Mouse (Mus musculus) kidney, adult 8-10 months (tissue): ENCODE measurements around the gene Epm2aip1.

Source experiments
- DNase-seq, 2 experiments: peaks; one replicate each; pipeline ENCODE4 v3.0.0; 2022

Gene Epm2aip1

DNA sequence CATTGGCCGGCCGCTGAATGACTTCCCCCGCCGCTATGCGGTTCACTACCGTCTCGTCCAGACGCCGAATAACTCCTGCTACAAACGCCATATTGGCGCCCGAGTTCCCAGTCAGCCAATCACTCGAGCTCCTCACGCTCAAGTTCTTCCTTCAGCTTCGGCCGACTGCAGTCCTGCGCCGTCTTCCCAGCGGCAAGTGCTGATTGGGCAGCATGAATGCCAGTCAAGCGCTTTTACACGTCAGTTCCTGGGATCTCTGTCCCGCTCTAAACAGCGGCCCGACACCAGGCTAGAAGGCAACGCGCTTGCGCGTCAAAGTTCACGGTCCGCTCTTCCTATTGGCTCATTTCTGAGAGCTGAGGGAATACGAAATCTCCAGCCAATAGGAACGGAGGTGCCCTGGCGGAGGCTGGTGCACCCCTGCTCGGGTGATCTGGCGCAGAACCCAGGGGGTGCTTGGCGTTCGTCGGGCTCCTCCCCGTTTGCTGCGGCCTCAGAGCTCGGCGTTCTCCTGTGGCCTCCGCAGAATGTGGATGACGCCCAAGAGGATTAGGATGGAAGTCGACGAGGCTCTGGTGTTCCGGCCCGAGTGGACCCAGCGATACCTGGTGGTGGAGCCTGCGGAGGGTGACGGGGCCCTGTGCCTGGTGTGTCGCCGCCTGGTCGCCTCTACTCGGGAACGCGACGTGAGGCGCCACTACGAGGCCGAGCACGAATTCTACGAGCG is at the start of gene Epm2aip1, which contains the start of gene Mlh1:
TSS of gene Epm2aip1 (plus strand) at position 496 of the 727 bp plus-strand sequence.
TSS of gene Mlh1 (minus strand) at position 358 of the 727 bp plus-strand sequence.
- DNase-seq = peak; percentile 99

DNA sequence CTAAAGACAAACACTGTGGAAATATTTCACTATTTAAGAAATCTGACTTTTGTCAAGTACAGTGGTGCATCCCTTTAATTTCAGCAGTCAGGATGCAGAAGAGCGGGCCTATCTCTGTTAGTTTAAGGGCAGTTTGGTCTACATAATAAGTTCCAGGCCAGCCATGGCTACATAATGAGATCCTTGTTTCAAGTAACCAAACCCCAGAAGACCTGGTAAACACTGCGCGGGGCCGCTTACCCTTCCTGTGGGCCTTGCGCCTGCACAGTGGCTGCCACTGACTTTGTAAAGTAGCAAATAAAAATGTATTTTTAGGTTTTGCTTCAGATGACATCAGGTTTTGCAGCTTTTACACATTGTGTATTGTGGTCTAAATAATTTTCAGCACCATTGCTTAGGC is 48.3 kb upstream of the Epm2aip1 start:
- no peak for DNase-seq

DNA sequence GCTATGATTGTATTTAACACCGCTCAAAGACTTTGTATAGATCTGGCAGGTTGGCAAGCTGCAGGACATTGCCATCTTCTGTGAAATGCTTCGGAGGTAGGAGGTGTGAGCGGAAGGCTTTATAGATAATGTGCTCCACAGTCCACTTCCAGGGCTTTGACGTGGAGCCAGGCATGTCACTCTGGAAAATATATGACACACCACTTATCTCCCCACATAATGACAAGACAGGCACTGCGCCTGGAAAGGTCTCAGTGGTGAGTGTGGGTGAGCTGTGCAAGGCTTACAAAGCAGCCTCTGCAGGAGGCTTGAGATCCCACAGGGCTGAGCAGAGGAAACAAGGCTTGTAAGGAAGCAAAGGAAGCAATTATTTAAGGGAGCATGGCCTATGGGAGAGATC is 43.3 kb upstream of the Epm2aip1 start:
- DNase-seq = no peak

DNA sequence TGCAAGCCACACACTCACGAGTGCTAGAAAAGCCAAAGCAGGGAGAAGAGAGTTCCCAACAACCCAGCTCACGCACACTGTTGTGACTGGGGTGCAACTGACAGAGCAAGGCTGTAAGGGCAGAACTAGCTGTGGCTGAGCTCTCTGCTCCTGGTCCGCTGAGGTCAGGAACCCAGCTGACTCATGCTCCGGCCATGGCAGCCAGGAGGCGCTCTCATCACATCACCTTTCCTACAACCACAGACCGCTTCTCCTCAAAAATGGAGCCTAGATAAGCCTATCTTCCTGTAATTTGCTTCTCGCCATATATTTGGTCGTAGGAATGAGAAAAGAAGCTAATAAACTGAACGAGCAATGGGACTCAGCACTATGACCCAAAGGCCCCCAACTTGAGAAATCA is 37.0 kb upstream of the Epm2aip1 start:
- no peak for DNase-seq

DNA sequence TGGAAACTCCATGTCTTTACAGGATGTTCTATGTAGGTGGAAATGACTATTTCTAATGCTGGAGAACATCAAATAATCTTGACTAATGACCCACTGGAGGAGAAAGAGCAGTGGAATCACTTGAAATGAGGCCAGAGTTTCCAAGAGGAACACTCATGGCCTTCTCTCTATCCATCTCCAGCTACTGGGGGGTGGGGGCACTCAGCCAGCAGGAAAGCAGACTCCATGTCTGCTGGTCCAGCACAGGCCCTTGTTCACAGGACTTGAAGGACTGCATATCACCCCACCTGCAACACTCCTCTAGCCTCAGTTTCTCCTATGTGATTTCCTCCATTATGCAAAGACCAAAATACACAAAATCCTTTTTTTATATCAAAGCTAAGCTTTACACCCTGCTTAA is 34.0 kb upstream of the Epm2aip1 start:
- no peak for DNase-seq

DNA sequence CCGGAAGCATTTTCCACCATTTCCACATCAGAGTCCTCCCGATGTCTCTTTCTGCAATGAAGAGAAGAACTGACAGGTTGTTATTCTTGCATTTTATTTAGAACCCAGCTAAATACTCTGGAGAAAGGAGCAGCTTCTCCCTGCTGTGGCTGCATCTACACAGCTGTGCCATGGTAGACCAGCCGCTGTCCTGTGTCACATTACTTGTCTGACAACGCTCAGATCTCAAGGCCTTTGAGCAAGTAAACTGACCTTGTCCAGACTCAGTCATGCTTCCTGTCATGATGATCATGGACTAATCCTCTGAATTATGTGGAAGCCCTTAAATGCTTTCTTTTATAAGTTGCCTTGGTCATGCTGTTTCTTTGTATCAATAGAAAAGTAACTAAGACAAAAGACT is 31.9 kb upstream of the Epm2aip1 start:
- no peak for DNase-seq

DNA sequence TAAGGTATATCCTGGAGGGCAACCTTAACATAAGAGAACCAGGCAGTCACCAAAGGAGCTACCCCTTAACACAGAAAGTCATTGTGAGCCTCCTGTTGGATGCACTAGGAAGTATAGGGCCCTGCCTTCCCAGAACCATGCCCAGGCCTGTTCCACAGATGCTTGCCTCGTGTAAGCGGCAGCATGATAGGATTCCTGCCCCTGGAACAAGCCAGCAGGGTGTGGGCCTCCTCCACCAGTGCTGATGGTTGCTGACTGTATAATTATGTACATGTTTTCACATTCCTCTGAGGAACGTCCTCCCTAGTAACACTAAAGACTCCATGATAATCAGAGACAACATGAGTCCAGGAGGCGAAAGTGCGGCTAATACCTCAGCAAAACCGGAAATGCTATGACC is 28.3 kb upstream of the Epm2aip1 start:
- no peak for DNase-seq

DNA sequence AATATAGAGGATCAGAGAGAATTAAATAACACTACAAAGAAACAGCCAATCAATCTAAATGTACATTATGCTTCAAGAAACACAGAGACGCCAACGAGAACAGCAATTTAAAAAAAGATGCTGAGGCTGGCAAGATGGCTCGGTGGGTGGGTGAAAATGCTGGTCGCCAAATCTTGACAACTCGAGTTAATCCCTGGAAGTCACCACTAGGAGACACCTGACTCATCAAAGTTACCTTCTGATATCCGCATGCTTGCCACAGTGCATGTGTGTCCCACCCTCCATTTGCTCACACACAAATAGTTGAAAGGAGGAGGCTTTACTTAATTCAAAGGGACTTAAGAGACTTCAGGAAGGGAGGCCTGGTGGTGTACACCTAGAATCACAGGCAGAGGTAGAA is 26.2 kb upstream of the Epm2aip1 start:
- DNase-seq = no peak

DNA sequence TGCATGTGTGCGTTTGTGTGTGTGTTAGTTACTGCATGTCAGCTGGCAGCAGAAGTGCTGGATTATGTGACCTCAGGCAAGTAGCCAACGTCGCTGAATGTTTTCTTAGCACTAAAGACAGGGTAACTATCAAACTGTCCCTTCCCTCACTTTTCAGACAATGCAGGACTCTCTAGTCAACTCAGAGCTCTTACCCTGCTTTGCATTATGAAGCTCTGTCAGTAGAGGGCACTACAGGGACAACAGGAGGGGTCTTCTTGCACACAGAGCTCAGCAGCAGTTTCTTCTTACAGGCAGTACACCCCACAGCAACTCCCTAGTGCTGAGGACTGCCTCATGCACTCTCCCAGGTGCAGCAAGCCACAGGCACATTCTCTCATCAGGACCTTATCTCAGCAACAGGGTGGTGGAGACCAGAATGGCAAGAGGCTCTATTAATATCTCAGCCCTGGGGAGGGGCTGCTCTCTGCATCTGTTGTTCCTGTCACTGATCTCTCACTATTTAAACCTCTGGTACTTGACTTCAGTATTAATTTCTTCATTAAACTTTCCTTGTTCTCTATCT is 24.0 kb upstream of the Epm2aip1 start:
- no peak for DNase-seq

DNA sequence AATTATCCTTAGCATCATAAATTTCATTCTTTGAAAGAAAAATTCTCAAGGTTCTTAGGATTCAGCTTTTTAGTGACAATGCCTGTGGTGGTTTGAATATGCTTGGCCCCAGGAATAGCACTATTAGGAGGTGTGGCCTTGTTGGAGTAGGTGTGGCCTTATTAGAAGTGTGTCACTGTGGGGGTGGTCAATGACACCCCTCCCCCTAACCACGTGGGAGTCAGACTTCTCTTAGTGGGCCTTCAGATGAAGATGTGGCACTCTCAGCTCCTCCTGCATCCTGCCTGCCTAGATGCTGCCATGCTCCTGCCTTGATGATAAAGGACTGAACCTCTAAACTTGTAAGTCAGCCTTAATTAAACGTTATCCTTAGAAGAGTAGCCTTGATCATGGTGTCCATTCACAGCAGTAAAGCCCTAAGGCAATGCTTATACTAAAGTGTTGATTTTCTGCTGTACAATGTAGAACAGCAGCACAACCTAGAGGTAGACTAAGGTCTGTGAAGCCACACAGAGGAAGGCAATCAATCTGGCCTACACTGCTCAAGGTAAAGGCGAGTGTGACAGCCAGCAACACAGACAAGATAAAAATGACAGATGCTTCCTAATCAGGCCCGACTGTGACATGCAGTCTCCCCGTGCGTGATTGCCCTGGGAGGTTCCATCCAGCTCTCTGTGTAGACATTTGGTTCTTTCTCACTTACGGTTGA is 19.4 kb upstream of the Epm2aip1 start:
- DNase-seq = no peak

DNA sequence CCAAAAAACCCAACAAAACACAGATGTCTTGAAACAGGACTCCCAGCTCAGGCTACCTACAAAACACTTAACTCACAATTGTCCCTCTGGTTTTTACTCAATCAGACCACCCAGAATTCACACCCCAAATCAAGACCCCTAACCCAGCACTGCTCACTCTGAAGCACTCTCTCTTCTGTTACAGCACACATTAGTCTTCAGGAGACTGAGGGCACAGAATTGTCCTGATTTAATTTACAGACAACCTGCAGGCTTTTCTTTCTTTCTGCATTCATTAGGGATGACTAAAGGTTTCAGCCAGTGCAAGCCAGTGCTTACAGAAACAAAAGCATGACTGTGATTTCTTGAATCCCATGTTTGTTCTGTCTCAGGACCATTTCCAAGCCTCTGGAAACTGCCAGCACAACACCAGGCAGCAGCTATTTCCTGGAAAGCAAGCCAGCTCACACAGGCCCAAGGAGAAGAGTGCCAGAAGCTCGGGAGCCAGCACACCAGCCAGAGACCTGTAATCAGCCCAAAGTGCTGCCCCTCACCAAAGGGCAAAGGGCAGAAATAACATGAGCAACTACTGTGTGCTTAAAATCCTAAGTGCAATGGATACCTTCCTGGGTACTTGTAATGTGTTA is 11.3 kb upstream of the Epm2aip1 start:
- no peak for DNase-seq

DNA sequence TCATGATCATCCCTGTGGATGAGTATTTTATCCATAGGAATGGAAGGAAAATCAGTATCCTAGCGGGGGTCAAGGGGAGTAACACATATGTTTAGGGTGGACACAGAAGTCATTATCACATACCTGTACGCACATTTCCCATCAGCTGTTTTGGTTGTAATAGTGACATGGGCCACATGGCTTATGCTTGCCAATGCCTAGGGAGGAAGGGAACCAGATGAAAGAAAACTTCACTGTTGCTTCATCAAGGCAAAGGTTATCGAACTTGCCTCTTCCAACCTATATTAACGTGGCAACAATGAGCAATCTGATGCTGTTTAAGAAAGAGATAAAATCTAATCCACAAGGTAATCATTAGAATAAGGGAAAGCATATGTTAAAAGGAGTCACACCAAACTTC is 10.4 kb upstream of the Epm2aip1 start:
- DNase-seq = no peak

DNA sequence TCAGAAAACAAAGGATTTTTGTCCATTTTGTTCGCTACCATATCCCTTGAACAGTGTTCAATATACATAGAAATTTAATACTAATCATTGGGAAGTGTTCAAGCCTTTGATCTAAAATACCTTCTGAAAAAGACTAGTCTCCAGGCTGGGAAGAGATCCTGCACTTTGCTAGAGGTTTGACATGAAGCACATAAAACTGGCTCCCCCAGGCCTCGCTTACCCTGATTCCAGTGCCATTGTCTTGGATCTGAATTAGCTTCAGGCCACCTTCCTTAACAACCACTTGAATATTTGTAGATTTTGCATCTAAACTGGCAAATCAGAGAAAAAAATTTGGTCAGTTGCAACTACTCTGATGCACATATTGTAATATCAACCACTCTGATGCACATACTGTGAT is 3.7 kb upstream of the Epm2aip1 start:
- no peak for DNase-seq

DNA sequence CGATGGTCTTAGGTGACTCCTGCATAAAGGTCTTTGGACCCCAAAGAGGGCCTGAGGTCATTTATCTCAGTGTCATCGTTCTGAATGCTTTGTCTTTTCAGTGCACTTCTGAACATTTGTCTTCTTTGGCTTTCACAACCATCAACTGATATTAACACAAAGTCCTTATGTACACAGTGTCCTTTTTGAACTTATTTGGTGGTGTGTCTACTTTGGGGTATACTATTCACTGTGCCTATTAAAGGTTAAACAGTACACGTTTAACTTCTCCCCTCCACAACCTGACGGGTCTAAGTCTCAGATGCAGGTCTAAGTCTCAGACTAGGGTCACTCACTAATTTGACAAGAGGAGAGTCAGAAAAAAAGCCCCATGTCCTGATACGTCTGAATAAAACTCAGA is 1.1 kb upstream of the Epm2aip1 start:
- no peak for DNase-seq

DNA sequence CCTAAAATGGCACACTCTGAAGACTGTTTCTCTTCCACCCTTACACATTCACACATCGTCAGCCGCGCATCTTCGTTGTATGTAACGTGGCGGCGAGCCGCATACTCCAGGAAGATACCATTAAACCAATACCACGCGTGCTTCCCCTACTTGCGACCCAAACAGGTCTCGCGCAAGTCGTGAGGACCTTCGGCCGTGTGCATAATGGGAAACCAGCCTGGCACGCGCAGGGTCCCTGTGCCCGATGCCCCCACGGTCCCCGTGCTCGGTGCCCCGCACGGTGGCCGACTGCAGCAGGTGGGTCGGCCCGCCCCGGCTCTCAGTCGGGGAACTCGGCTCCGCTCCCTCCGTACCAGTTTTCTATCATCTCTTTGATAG is 684 bp upstream of the Epm2aip1 start:
- DNase-seq = no peak

DNA sequence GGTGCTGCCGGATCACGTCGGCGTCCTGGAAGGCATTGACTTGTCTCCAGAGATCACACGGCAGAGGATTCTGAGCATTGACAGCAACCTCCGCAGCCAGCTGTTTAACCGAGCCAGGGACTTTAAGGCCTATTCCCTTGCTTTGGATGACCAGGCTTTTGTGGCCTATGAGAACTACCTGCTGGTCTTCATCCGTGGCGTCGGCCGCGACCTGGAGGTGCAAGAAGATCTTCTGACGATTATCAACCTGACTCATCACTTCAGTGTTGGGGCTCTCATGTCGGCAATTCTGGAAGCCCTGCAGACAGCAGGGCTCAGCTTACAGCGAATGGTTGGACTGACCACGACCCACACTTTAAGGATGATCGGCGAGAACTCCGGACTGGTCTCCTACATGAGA is 627 bp downstream of the Epm2aip1 start:
- DNase-seq = peak in 1 of 2 experiments; percentile 14

DNA sequence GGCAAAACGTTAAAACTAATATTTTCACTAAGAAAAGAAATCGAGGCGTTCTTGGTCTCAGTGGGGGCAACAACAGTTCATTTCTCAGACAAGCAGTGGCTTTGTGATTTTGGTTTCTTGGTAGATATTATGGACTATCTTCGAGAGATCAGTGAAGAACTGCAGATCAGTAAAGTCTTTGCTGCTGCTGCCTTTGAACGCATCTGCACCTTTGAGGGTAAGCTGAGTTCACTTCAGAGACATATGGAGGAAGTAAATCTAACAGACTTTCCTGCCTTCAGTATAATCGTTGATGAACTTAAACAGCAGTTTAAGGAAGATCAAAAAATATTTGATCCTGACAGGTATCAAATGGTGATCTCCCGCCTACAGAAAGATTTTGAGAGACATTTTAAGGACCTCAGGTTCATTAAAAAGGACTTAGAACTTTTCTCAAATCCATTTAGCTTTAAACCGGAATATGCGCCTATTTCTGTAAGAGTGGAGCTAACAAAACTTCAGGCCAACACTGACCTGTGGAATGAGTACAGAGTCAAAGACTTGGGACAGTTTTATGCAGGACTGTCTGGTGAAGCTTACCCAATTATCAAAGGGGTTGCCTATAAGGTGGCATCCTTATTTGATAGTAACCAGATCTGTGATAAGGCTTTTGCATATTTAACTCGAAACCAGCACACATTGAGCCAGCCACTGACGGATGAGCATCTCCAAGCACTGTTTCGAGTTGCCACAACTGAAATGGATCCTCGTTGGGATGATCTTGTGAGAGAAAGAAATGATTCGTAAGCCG is 1.5 kb downstream of the Epm2aip1 start:
- no peak for DNase-seq

DNA sequence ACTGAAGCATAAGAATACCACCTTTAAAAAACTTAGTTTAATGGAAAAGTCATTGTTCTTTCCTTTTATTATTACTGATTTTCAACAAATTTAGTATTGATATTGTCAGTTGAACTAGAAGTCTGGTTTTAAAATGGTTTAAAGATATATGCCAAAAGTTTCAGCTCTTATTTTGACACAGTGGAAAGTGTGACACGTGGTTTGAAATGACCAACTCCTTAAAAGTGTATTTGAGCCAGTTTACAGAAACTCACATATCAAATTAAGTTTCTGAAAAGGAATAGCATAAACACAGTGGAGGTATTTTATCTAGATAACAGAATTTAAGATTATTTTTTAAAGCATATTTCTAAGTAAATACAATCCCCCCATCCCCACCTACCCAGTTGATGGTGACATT is 2.2 kb downstream of the Epm2aip1 start:
- no peak for DNase-seq

DNA sequence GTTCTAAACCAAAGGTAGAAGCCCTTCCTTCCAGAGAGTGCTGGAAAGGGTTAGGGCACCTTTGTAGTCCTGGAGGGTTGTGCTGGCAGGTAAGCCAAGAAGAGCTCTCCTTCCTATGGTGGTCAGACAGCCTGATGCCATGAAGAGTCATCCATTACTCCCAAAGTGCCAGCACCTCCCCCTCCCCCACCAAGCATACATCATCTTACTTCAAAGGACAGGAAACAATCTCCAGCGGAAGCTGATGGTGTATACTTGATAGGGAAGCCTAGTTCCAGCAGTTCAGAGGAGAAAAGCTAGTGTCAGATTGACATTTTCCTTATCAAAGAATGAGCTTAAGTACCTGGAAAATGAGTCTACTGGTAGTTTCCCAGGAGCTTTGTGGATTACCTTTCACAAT is 3.4 kb downstream of the Epm2aip1 start:
- DNase-seq = peak in 1 of 2 experiments; percentile 8

DNA sequence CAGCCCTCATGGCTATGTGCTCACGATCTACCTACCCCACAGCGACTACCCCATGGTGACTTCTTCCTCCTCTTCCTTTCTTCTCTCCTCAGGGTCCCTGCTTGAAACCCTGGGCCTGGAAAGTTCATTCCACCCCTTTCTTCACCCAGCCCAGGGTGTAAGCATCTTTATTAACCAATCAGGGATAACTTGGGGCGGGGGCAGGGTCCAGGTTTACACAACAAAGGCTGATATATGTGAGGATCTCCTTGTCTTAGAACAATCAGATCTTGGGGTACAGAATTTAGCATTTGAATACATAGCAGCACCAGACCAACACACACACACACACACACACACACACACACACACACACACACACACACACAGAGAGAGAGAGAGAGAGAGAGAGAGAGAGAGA is 13.3 kb downstream of the Epm2aip1 start:
- no peak for DNase-seq

DNA sequence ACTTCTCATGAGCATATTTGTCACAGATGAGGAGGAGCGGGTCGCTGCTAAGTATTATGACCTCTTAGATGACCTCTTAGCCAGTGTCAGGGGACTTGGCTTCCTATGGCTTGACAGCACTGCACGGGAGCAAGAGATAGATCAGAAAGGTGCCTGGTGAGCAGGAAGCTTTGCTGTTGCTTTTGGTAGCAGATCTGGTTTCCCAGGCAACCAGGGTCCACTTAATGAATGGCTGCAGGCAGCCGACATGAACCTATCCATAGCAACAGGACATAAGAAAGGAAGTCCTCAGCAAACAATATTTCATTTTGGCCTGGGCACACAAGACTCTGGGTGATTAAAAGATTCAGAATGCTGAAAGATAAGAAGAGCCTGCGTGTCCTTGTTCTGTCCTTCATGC is 13.9 kb downstream of the Epm2aip1 start:
- DNase-seq = no peak

DNA sequence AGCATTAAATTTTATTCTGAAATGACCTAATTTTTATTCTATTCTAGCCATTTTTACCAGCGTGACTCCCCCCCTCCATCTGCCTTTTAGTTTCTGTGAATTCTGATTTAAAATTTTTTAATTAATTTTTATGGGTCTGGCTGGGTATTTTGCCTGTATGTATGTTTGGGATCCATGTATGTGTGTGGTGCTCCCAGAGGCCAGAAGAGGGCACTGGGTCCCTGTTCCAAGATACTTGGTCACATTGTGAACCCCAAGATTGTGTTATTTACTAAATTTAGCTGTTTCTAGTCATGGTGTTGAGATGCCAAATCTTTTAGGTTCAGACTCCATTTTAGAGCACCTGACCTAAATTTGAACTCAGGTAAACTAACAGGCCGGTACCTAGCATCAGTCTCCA is 14.7 kb downstream of the Epm2aip1 start:
- DNase-seq = no peak

DNA sequence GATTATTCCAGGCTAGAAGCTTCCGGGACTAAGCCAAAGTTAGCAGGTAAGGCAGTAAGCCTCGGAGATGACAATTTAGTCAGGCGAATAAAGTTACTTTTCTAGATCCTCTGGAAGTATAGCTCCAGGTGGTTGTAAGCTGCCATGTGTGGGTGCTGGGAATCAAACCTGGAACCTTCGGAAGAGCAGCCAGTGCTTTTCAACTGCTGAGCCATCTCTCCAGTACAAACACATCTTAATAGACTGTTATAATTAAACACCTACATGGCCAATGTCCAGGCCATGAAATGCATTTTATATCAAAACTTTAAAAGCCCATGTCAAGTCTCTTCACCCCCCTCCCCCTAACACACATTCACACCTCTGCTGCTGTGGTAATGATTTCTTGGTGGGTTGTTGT is 16.2 kb downstream of the Epm2aip1 start:
- no peak for DNase-seq
